Mouse (Mus musculus) limb, embryonic 14.5 days (tissue): ENCODE data around the gene Wbp2nl. TPM values are rescaled to one million over a fixed set of nuclear protein-coding genes. Genes with fewer than 3 reads are reported as not detected.

Experiments used
- ATAC-seq: fragments of 200-750 bp; cut with Nextera tagmentation; 2 replicates; pipeline ENCODE4 v1.8.0; 2017; ENCODE audit warnings: low read depth, moderate number of reproducible peaks, moderate TSS enrichment; ENCODE audit not compliant: low FRiP score
- DNase-seq: peaks from one replicate; pipeline ENCODE4 v3.0.0-alpha.2; 2015; ENCODE audit warnings: low spot score
- H3K27ac ChIP-seq: fragments of 300-500 bp; sonication (generic); replicated peaks from 2 replicates; pipeline ENCODE4 v1.5.1; 2014; ENCODE audit warnings: low read depth, mild to moderate bottlenecking, low read length, moderate library complexity, mixed read lengths
- H3K27me3 ChIP-seq: fragments of 300-500 bp; sonication (generic); 2 replicates; pipeline ENCODE4 v1.6.1; 2014; ENCODE audit warnings: low read length, mixed read lengths; ENCODE audit not compliant: control insufficient read depth, insufficient read depth
- H3K36me3 ChIP-seq: fragments of 300-500 bp; sonication (generic); 2 replicates; pipeline ENCODE4 v1.6.1; 2014; ENCODE audit warnings: mild to moderate bottlenecking, low read length, moderate library complexity, mixed read lengths; ENCODE audit not compliant: control insufficient read depth, insufficient read depth
- H3K4me1 ChIP-seq: fragments of 300-500 bp; sonication (generic); 2 replicates; pipeline ENCODE4 v1.6.1; 2014; ENCODE audit warnings: antibody characterized with exemption, low read length, mixed read lengths; ENCODE audit not compliant: control insufficient read depth, insufficient read depth
- H3K4me2 ChIP-seq: fragments of 300-500 bp; sonication (generic); replicated peaks from 2 replicates; pipeline ENCODE4 v1.6.1; 2014; ENCODE audit warnings: low read depth, mild to moderate bottlenecking, low read length, moderate library complexity; ENCODE audit not compliant: severe bottlenecking
- H3K4me3 ChIP-seq: fragments of 300-500 bp; sonication (generic); replicated peaks from 2 replicates; pipeline ENCODE4 v1.5.1; 2014; ENCODE audit warnings: low read length
- H3K9ac ChIP-seq: fragments of 300-500 bp; sonication (generic); 2 replicates; pipeline ENCODE4 v1.6.1; 2014; ENCODE audit warnings: mild to moderate bottlenecking, low read depth, low read length, moderate library complexity; ENCODE audit not compliant: severe bottlenecking
- H3K9me3 ChIP-seq: fragments of 300-500 bp; sonication (generic); 2 replicates; pipeline ENCODE4 v1.6.1; 2016; ENCODE audit warnings: low read length; ENCODE audit not compliant: control insufficient read depth
- POLR2A ChIP-seq: fragments of 200-500 bp; IDR thresholded peaks from 2 replicates; pipeline ENCODE4 v1.8.0; 2012; ENCODE audit warnings: inconsistent platforms, mild to moderate bottlenecking, moderate library complexity, borderline replicate concordance; ENCODE audit not compliant: insufficient read depth, insufficient read length; ENCODE audit errors: extremely low read depth
- WGBS: fragments of 180-500 bp; shearing (Covaris S2); extraction: QIAGEN DNeasy Blood & Tissue Kit; methylation state at CpG from one replicate; pipeline ENCODE4 v1.1.7; 2014; 5-methylcytosine and 5-hydroxymethylcytosine counted together
- polyA plus RNA-seq, 2 experiments: library from polyadenylated mRNA; depleted of rRNA in 1 of 2; stranded (reverse) in 1 of 2; unstranded in 1 of 2; fragments of >200 nt; fragmentation: Nextera tagmentation in 1 of 2; extraction: Ambion mirVana in 1 of 2; gene quantifications; 2 replicates each; pipeline versions ENCODE4 v1.2.1 to v1.2.3; 2012 to 2014

The Wbp2nl gene
- polyA plus RNA-seq, 2 experiments: 0.24 TPM; not detected in 1

- H3K27ac ChIP-seq: peak overlapping the region; percentile 77
- no peak for TF ChIP-seq POLR2A
- peak overlapping the region; percentile 63 for H3K9ac ChIP-seq
- H3K4me3 ChIP-seq: peak overlapping the region; percentile 61
- peak overlapping the region; percentile 89 for H3K4me2 ChIP-seq
- H3K4me1 ChIP-seq: peaks cover 14% of the 10 kb centered on the region
- WGBS: under 1% methylated on average over 49 of the region's 51 CpGs
- H3K9me3 ChIP-seq: no peaks in the 10 kb centered on the region
- peak; percentile 98 for ATAC-seq
- peak; percentile 98 for DNase-seq
- no peaks in the 10 kb centered on the region for H3K27me3 ChIP-seq
- peaks cover 35% of the 10 kb centered on the region for H3K36me3 ChIP-seq
These were observed 47.2 kb downstream of the Wbp2nl start for GRCm38 (mm10) chr15:82345820-82346470.

GRCm38 (mm10) chr15:82346580-82347302 is 48.0 kb downstream of the Wbp2nl start:
- no peaks in the 10 kb centered on the region for H3K9me3 ChIP-seq
- H3K9ac ChIP-seq: peak overlapping the region; percentile 50
- peaks cover 11% of the 10 kb centered on the region for H3K4me1 ChIP-seq
- DNase-seq: no peak
- H3K27ac ChIP-seq: peak overlapping the region; percentile 55; the same call in 1 of the 2 replicates
- peaks cover 37% of the 10 kb centered on the region for H3K36me3 ChIP-seq
- no peak for TF ChIP-seq POLR2A
- no peak for ATAC-seq
- peak overlapping the region; percentile 61 for H3K4me3 ChIP-seq
- WGBS: 53% methylated on average over 14 of the region's 14 CpGs
- H3K27me3 ChIP-seq: no peaks in the 10 kb centered on the region
- peak overlapping the region; percentile 89 for H3K4me2 ChIP-seq

- Histone ChIP-seq H3K27me3 (no peaks in the 10 kb centered on the region), H3K4me3 (peak overlapping the region; percentile 61), H3K27ac (no peak overlapping the region), H3K4me2 (peak overlapping the region; percentile 89), H3K9ac (peak overlapping the region; percentile 50; the same call in 1 of the 2 replicates), H3K4me1 (peaks cover 11% of the 10 kb centered on the region), H3K9me3 (no peaks in the 10 kb centered on the region), H3K36me3 (peaks cover 37% of the 10 kb centered on the region)
- DNase-seq: no peak
- WGBS: 82% methylated on average over 4 of the region's 4 CpGs
- TF ChIP-seq POLR2A: no peak
- ATAC-seq: no peak
These were observed 48.5 kb downstream of the Wbp2nl start for GRCm38 (mm10) chr15:82347303-82347676.

- 94% methylated on average over 12 of the region's 12 CpGs for WGBS
- no peak for ATAC-seq
- no peak for DNase-seq
- H3K9ac ChIP-seq: no peak overlapping the region
- peaks cover 37% of the 10 kb centered on the region for H3K36me3 ChIP-seq
- TF ChIP-seq POLR2A: no peak
- H3K4me3 ChIP-seq: no peak overlapping the region; the same call in 1 of the 2 replicates
- no peaks in the 10 kb centered on the region for H3K27me3 ChIP-seq
- no peaks in the 10 kb centered on the region for H3K9me3 ChIP-seq
- H3K4me1 ChIP-seq: peaks cover 15% of the 10 kb centered on the region
- H3K27ac ChIP-seq: no peak overlapping the region
- no peak overlapping the region for H3K4me2 ChIP-seq
These were observed 49.1 kb downstream of the Wbp2nl start for GRCm38 (mm10) chr15:82347852-82348251.

- no peaks in the 10 kb centered on the region for H3K27me3 ChIP-seq
- H3K27ac ChIP-seq: no peak overlapping the region
- no peaks in the 10 kb centered on the region for H3K9me3 ChIP-seq
- ATAC-seq (no peak), DNase-seq (no peak)
- H3K36me3 ChIP-seq: peaks cover 37% of the 10 kb centered on the region
- H3K4me1 ChIP-seq: peaks cover 21% of the 10 kb centered on the region
- H3K4me2 ChIP-seq: no peak overlapping the region
- H3K9ac ChIP-seq: no peak overlapping the region
- no peak overlapping the region for H3K4me3 ChIP-seq
- TF ChIP-seq POLR2A: no peak
- WGBS: 85% methylated on average over 8 of the region's 8 CpGs
These were observed 49.7 kb downstream of the Wbp2nl start for GRCm38 (mm10) chr15:82348258-82348998.
